Mouse (Mus musculus) ES-E14 (cell line): Measurements from ENCODE around the gene Mrps23.

Source experiments
- CHD2 ChIP-seq: IDR thresholded peaks from 2 replicates; pipeline ENCODE4 v1.6.1; 2014; ENCODE audit warnings: mild to moderate bottlenecking, low read depth, low read length, inconsistent platforms
- MAFK ChIP-seq: IDR thresholded peaks from 2 replicates; pipeline ENCODE4 v1.6.1; 2014; ENCODE audit warnings: mild to moderate bottlenecking, low read depth, low read length, inconsistent platforms; ENCODE audit not compliant: insufficient read depth
- ZC3H11A ChIP-seq: IDR thresholded peaks from 2 replicates; pipeline ENCODE4 v1.6.1; 2012; ENCODE audit warnings: low read depth, mild to moderate bottlenecking, inconsistent platforms, low read length, borderline replicate concordance
- ZNF384 ChIP-seq: IDR thresholded peaks from 2 replicates; pipeline ENCODE4 v1.6.1; 2012; ENCODE audit warnings: low read depth, low read length, inconsistent platforms

DNA sequence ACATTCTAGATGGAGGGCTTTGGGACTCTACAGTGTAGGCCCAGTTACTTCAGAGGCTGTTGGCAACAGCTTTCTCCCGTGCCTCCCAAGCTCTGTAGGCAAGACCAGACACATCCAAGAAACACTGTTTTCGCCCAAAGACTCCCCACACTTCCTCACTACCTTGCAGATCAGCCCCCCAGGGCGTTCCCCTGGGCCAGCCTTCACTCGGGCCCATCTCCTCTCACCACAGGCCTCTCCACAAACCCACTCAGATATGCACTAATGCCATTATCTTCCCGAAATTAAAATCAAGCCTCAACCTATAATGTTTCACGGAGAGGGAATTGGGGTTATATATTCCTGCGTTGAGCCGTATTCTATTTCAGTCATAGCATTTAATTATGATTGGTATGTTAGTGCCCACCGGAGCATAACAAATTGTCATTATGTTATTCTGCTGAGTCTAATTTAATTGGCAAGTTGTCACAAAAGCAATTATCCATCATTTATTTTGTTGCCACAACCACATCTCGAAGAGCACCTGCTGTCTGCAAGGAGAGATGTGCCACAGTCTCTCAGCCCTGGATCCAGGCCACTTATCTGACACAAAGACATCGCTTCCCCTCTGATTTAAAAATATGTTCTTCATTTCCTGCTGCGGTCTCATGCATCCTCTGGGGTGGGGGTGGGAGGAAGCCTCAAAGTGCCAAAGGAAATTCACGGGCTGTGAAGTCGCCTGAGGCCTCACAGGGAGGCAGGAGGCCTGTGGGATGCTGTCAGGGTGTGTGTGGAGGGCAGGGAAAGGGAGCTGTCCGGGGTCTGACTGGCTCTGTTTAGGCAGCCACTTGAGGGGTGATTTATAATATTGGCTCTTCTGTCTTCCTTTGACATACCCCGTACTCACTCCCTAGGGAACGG, 29.6 kb downstream of the Mrps23 start:
- TF ChIP-seq MAFK (no peak), ZC3H11A (no peak), ZNF384 (no peak), CHD2 (no peak)
